Mouse (Mus musculus): Measurements from ENCODE around the gene C1galt1. TPM values are rescaled to one million over a fixed set of nuclear protein-coding genes. Genes with fewer than 3 reads are reported as not detected.
A peak's percentile ranks its signal among the peaks of the same experiment; 100 is the strongest.

C1galt1 gene
- total RNA-seq, 2 experiments from 2014 or later: 14.7 to 17.5 TPM

- H3K4me3 ChIP-seq: peak overlapping the region; percentile 11; the same call in 1 of the 2 replicates
Observed at GRCm38 (mm10) chr6:7846726-7847439, 2.2 kb downstream of the C1galt1 start.

GRCm38 (mm10) chr6:7847890-7848508 is 3.4 kb downstream of the C1galt1 start:
- TF ChIP-seq CTCF (IDR thresholded peaks at IDR 0.05): no peak
- intact Hi-C loops (cut with DNase I): loop anchor here (10.0 kb wide), 2 partner anchors 357 to 417 kb away; partner anchors contain the start of gene Mios
- Histone ChIP-seq H3K4me3 (peak overlapping the region; percentile 26), H3K27ac (peak overlapping the region; percentile 43; the same call in 1 of the 2 replicates)
- DNase-seq: no peak

More at GRCm38 (mm10) chr6:7846726-7847439, 2.2 kb downstream of the C1galt1 start:
- TF ChIP-seq CTCF (IDR thresholded peaks at IDR 0.05): no peak
- intact Hi-C loops (cut with DNase I): loop anchor here (10.0 kb wide), 2 partner anchors 358 to 418 kb away; partner anchors contain the start of gene Mios
- H3K27ac ChIP-seq: no peak overlapping the region; the same call in 1 of the 2 replicates
- DNase-seq: no peak

GRCm38 (mm10) chr6:7848714-7849113 is 4.1 kb downstream of the C1galt1 start:
- Histone ChIP-seq H3K4me3 (no peak overlapping the region), H3K27ac (no peak overlapping the region)
- no peak for TF ChIP-seq CTCF (IDR thresholded peaks at IDR 0.05)
- DNase-seq: no peak
- intact Hi-C loops (cut with DNase I): loop anchor here (10.0 kb wide), 2 partner anchors 356 to 416 kb away; partner anchors contain the start of gene Mios

- intact Hi-C loops (cut with DNase I): no loop called here
- Histone ChIP-seq H3K4me3 (no peak overlapping the region), H3K27ac (no peak overlapping the region)
Observed at GRCm38 (mm10) chr6:7851036-7851435, 6.4 kb downstream of the C1galt1 start.

GRCm38 (mm10) chr6:7852919-7853318 is 8.3 kb downstream of the C1galt1 start:
- H3K27ac ChIP-seq: no peak overlapping the region
- intact Hi-C loops (cut with DNase I): no loop called here
- no peak overlapping the region for H3K4me3 ChIP-seq
- no peak for DNase-seq
- TF ChIP-seq CTCF (IDR thresholded peaks at IDR 0.05): no peak

More at GRCm38 (mm10) chr6:7851036-7851435, 6.4 kb downstream of the C1galt1 start:
- DNase-seq: no peak
- TF ChIP-seq CTCF (IDR thresholded peaks at IDR 0.05): no peak

GRCm38 (mm10) chr6:7853461-7853860 is 8.8 kb downstream of the C1galt1 start:
- Histone ChIP-seq H3K27ac (no peak overlapping the region), H3K4me3 (no peak overlapping the region)
- no peak for DNase-seq
- no peak for TF ChIP-seq CTCF (IDR thresholded peaks at IDR 0.05)
- intact Hi-C loops (cut with DNase I): no loop called here

- intact Hi-C loops (cut with DNase I): no loop called here
- H3K4me3 ChIP-seq: no peak overlapping the region
- TF ChIP-seq CTCF (IDR thresholded peaks at IDR 0.05): peak; percentile 3; the same call in 1 of the 2 replicates
- peak overlapping the region; percentile 56 for H3K27ac ChIP-seq
- DNase-seq: no peak
Observed at GRCm38 (mm10) chr6:7856682-7857290, 12.1 kb downstream of the C1galt1 start.

- no peak overlapping the region for H3K4me3 ChIP-seq
- H3K27ac ChIP-seq: peak overlapping the region; percentile 56
- no peak for DNase-seq
- no peak for TF ChIP-seq CTCF (IDR thresholded peaks at IDR 0.05)
- intact Hi-C loops (cut with DNase I): no loop called here
Observed at GRCm38 (mm10) chr6:7857356-7858247, 13.0 kb downstream of the C1galt1 start.

- DNase-seq: no peak
- Histone ChIP-seq H3K4me3 (no peak overlapping the region), H3K27ac (peak overlapping the region; percentile 56)
- no peak for TF ChIP-seq CTCF (IDR thresholded peaks at IDR 0.05)
- intact Hi-C loops (cut with DNase I): no loop called here
Observed at GRCm38 (mm10) chr6:7858586-7858985, 13.9 kb downstream of the C1galt1 start.

- intact Hi-C loops (cut with DNase I): no loop called here
- H3K27ac ChIP-seq: peak overlapping the region; percentile 56
- H3K4me3 ChIP-seq: no peak overlapping the region
- DNase-seq: no peak
- no peak for TF ChIP-seq CTCF (IDR thresholded peaks at IDR 0.05)
Observed at GRCm38 (mm10) chr6:7859161-7859560, 14.5 kb downstream of the C1galt1 start.

- DNase-seq: no peak
- no peak overlapping the region for H3K4me3 ChIP-seq
- no peak for TF ChIP-seq CTCF (IDR thresholded peaks at IDR 0.05)
- intact Hi-C loops (cut with DNase I): no loop called here
- H3K27ac ChIP-seq: no peak overlapping the region
Observed at GRCm38 (mm10) chr6:7861033-7861432, 16.4 kb downstream of the C1galt1 start.

- TF ChIP-seq CTCF (IDR thresholded peaks at IDR 0.05): no peak
- Histone ChIP-seq H3K27ac (no peak overlapping the region), H3K4me3 (no peak overlapping the region)
- intact Hi-C loops (cut with DNase I): no loop called here
- no peak for DNase-seq
Observed at GRCm38 (mm10) chr6:7863354-7863753, 18.7 kb downstream of the C1galt1 start.

All from gastrocnemius, adult 2 months (tissue).